Mouse (Mus musculus) cerebellum, postnatal 25 days (tissue): ENCODE measurements at regions not wholly inside any gene's neighbourhood (a gene's known extent, or its start where the extent isn't known, plus 50 kb on each side); places are given as distances from the start of the nearest gene placed in this dataset.

Experiments used
- DNase-seq, 2 experiments: peaks; one replicate each; pipeline ENCODE4 v3.0.0; 2021; ENCODE audit warnings: mixed read lengths in 2 of 2

DNA sequence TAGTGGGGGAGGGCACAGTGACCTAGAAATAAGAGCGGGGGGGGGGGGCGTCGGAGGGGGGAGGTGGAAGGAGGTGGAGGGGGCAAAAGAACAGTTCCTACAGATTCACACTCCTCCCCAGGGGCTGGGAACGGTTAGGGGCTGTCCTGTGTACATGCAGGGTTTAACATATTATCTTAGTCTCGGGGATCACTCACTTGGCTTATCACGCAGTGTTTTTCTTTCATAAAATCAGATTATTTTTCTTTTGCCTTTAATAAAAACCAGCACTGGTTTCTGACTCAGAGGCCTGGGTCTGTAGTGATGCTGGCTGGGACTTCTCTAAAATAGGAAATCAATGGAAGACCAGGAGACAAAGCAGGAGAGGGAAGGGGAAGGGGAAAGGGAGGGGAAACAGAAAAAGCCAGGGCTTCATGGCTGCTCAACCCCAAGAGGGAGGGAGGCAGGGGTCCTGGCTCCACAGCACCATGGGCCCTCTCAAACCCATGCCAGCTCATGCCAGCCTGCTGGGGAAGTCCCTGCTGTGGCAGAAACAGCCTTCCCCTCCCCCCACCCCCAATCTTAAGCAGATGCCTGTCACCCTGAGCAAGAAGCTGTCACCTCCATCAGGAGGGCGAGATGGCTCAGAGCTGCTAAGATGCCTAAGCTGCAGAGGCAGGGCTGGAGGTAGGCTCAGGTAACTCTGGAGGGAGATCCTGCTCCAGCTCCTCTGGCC, 108.3 kb upstream of the Syt13 start:
- no peak for DNase-seq

DNA sequence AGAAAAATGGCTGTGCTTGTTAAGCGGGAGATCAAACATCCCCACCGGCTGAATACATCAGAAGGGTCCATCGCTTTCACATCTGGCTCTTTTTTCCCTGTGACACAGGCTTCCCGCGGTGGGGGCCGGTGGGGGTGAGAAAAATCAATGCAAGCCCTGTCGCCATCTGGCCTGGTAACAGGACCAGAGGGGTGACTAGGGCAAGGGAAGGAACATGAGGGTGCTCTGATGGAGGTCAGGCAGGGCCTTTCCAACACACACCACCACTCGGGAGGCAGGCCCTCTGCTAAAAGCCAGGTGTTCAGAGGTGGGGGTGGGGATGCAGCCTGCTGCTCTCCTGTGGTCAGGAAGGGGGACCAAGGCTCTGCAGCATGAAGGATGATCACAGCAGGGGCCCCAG, 107.5 kb upstream of the Syt13 start:
- no peak for DNase-seq

DNA sequence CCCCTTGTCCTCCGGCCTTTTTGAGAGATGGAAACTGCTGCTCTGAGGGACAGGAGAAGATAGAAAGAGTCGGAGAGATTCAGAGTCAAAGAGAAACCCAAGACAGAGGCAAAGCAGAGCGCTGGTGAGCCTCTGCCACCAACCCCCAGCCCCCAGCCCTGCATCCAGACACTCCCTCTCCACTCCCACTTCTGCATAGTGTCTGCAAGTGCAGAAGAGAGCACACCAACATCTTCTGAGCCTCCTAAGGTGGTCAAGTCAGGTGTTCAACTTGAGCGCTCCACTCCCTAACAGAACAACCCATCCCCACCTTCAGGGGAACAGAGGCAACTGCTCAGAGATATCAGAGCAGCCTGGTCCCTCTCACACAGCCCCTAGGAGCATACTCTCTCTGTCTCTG, 106.8 kb upstream of the Syt13 start:
- no peak for DNase-seq

DNA sequence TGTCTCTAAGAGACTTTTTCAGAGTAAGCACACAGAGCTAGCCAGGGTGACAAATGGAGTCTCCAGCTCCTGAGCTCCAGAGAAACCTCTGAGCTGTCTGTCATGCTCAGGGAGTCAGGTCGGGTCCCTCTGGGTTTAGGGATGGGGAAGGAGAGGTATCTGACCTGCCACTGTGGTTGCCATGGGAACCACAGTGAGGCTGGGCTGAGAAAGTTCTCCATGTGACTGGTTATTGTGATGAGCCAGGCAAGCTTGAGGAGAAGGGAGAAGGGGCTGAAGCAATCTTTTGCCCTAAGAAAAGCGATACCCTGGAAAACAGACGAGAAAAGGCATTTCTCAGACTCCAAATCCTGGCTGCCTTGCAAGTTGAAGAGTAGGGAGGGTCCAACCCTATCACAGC, 105.7 kb upstream of the Syt13 start:
- no peak for DNase-seq

DNA sequence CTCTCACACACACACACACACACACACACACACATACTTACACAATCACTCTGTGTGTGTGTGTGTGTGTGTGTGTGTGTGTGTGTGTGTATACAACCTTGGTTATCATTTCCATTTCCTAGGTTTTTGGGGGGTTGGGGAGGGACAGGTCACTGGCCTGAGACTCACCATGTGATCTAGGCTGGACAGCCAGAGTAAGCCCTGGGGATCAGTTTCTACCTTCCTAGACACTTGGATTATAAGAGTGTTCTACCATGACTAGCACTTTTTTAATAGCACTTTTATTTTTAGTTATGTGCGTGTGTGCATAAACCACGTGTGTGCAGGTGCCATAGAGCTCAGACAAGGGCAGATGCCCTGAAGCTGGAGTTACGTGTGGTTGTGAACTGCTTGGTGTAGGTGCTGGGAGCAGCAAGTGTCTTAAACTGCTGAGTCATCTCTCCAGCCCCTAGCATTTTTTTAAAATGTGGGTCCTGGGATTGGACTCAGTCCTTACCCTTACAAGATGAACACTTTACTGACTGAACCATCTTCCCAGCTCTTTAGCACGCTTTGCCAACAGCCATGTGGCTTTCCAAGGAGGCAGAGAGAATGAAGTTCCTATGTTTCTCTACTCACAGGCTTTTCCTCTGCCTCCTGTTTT, 105.1 kb upstream of the Syt13 start:
- DNase-seq, result no peak

DNA sequence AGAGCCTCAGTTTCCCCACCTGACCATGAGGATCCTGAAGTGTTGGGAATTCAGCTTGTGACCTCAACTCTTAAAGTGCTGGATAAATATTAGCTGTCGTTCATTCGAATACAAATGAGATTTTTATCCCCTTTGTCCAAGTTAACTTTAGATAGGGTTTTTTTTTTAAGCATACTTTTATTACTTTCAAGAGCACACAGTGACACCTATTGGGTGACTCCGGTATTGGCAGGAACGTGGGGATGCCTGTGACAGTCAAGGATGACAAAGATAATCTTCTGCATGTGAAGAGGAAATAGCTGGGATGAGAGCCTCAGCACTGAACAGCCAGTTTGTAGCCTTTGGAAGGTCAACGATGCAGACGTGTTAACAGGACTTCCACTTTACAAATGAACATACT, 103.9 kb upstream of the Syt13 start:
- DNase-seq, result peak; percentile 52 to 75

DNA sequence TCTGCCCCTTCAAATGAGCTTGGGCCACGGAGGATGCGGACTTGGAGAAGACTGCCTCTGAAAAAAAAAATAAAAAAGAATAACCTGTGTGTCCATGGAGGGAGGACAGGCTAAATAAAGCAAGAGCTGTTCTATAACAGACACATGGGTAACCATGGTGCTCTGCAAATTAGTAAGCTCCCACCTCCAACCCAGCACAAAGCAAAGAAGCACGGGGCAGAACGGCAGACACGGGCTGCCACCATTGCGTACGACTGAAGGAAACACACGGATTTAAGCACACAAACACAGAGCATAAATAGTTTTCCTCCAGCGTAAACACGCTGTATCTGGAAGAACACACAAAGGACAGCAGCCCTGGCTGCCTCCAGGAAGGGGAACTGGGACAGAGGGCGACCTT, 101.9 kb upstream of the Syt13 start:
- DNase-seq, result no peak

DNA sequence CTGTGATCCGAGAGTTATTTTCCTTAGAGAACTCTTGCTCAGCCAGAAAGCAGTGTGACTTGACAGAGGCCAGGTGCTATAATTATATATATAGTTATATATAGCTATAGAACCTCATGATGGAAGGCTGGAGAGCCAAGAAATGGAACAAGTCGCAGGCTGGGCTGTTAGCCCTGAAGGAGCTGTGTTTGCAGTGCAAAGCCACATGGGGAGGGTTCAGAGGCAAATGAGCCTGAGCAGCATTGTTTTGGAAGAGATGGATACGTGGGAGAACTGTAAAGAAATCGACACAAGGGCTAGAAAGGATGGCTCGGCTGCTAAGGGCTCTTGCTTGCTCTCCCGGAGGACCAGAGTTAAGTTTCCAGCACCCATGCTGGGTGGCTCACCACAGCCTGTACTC, 95.3 kb upstream of the Syt13 start:
- no peak for DNase-seq

DNA sequence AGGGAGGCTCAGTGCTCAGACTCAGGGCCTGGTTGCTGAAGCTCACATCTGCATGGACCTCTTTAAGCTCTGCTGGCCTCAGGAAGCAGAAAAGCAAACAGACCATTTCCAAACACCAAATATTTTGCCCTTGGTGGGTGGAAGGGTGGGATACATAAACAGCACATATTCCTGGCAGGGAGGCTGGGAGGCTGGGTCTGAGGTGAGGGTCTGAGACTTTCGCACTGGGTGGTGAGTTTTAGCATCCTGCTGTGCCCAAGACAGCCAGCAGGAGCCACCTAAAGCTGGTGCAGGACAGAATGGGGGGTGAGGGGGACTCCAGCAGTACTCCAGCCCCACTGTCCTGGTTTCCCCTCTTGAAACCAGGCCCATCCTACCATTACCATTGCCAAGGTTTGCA, 90.6 kb upstream of the Syt13 start:
- no peak for DNase-seq

DNA sequence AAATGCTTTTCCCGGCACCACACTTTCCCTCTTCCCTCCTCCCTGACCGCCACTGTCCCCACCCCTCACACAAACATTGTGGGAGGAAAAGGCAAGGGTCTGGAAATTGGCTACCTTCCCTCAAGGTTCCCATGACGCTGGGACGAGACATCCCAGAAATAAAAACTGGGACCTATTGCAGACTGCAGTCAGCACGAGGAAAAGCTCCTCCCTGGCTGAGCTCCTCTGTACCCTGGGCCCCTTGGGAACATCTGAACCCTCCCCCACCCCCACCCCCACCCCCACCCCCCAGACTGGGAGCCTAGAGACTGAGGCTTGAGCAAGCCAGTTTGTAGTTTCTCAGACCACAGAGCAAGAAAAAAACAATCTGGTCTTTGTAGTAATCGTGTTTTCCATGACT, 89.5 kb upstream of the Syt13 start:
- DNase-seq, result no peak

DNA sequence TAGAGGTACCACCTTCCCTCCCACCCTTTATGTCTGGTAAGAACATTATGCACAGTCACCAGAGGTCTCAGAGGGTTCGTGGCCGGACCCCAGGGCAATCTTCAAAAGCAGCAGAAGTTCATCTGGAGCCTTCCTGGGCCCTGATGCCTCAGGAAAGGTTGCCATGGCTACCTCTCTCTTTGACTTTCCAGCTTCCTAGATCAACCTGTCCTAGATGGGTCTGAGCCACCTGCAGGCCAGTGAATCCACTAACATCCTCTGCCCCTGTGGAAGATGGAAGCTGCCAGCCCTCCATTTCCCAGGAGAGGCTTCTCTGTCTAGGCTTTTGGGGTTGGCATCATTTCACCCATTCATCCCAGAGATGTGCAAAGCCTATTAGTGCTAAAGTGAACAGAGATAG, 84.8 kb upstream of the Syt13 start:
- DNase-seq, result peak in 1 of 2 experiments; percentile 23

DNA sequence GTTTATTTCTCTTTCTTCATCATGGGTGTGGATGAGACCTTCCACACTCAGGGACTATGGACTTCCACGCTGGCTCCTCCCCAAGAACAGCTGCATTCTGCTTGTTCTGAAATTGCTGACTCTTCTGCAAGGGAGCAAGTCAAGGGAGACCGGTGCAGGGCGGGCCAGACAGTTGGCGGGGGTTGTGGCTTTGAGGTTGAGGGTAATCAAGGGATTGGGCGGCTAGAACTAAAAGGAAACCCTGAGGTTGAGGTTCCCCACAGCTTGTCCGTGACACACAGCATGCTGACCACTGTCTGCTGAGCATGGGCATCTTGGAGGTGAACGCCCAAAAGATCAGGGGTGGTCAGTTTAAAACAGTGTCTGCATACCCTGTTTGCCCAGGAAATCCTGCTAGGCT, 83.1 kb upstream of the Syt13 start:
- no peak for DNase-seq

DNA sequence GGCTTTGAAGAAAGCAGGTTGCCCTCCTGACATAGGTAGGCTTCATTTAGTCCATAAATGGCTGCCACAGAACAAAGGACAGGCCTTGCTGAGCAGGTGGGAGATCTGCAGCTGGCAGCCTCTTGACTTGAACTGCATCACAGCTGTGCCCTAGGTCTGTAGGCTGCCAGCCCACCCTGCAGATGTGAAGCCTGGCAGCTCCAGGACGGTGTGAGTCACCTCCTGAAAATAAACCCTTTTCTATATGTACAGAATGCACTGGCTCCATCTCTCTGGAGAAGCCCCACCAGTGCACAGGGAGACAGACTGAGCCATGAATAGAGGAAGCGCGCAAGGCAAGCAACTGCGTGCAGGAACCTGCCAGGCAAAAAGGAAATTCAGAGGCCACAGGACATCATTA, 78.7 kb upstream of the Syt13 start:
- no peak for DNase-seq

DNA sequence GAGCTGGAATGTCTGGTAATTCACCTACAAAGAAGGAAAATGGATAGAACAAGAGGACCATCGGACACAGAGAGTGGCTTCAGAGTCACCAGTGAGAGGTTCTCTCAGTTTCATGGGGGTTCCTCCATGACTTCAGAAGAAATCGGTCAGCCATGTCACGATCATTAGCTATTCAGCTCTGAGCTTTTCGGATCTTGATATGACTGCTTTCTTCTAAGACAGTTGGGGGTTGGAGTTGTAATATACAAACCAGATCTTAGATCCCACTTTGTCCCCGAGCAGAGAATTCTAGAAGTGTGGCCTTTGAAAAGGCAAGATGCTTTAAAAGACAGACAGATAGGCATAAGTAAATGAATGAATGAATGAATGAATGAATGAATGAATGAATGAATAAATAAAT, 76.9 kb upstream of the Syt13 start:
- no peak for DNase-seq

DNA sequence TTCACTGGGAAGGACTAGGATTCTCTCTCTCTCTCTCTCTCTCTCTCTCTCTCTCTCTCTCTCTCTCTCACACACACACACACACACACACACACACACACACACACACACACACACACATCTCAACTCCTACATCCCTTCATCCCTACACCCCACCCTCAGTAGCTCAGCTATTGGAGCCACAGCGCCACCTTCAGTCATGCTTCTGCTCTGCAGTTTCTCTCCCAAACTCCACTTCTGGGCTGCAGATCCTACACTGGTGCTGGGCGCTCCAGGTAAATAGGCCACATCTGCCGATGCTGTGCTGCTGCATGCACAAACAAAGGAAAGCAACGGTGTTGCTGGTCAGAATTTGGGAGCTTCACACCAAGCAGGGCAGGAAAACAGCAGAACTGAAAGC, 74.9 kb upstream of the Syt13 start:
- peak; percentile 68 to 75 for DNase-seq

DNA sequence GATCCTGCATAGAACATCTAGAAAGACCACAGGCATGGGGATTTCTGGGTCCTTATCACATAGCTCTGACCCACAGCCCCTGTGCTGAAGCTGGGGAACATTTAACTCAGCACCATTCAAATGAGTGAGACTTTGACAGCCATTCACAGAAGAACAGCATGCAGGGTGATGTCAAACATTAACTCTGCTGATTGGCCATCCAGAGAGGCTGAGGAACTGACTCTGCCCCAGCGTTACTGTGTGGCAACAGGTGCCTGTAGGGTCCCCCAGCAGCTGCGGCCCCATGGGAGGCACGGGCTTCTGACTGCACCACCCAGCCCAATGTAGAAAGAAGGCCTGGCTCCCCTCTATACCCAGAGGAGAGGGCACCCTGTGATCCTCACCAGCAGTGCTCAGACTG, 73.3 kb upstream of the Syt13 start:
- DNase-seq, result no peak

DNA sequence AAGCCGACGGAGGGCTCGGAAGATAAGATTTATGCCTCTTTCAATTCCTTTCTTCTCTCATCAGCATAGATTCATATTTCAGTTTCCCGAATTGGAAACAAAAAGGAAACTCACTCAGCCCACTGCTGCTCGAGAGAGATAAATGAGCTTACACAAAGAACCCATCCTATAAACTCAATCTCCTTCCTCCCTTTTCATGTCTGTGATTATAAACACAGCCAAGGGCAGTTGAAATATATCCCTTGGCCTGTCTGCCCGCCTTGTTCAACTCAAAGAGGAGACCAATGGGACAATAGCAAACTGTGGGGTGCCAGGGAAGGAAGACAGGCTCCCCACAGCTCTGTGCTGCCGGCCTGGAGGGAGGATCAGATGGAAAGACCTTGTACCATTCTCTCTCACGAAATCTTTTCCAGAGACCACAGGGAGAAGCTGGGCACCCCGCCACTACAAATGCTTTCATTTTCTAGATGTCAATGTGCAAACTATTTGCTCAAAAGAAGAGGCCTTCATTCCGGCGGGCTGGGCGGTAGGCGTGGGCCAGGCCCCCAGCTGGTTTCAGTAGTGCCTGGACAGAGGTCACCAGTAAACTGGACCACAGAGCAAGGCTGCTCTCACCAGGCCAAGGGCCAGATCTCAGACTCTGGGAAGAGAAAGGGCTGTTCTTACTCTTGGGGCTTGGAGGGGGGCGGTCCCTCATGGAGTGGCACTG, 69.7 kb upstream of the Syt13 start:
- DNase-seq, result peak; percentile 29 to 49

DNA sequence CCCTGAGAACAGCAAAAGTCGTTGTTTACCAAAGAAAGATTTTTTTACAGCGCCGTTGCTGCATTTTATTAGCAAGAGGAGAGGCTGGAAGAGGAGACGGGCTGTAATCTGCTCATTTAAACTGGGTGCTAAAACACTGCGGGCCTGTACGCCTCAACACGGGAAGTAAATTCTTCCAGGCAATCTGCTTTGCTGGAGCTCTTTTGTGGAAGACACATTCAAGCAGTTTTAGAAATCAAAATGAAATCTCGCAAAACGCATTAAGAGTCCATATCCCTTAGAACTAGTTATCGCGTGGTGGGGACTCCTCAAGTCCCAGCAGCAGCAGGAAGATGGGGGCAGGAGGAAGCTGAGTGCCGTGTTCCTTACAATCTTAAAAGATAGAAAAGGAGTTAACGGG, 65.9 kb upstream of the Syt13 start:
- DNase-seq, result no peak

DNA sequence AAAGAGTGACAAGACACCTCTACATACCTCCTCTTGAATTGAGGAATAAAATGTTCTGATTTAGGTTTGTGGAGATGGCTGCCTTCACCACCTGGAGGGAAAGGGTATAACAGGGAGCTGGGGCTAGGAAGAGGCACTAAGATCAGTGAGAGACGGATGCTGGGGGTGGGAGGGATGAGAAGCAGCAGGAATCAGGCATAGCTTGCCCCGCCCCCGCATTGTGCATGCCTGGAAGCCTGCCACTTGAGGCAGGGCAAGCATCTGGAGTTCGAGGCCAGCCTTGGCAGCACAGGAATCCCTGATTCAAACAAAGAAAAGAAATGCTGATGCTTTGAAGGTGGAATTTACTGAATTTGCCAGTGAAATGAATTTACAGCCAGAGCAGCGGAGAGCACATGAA, 63.6 kb upstream of the Syt13 start:
- DNase-seq, result no peak

DNA sequence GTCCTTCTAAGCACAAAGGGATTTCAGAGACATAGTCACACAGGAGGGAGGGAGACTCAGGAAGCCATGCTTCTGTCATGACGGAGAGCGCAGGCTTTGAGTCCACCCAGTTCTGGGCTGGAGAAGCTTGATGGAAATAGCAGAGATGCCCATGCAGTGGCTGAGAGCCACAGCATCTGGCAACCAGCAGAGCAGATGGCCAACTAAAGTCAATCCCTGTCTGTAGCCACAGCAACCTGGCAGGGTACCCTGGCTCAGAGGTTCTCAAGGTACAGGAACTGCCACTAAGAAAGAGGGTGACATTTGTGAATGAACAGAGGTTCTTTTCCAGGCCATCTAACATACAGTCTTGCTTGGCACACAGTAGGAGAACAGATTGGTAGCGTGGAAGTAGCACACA, 61.7 kb upstream of the Syt13 start:
- peak in 1 of 2 experiments; percentile 31 for DNase-seq

DNA sequence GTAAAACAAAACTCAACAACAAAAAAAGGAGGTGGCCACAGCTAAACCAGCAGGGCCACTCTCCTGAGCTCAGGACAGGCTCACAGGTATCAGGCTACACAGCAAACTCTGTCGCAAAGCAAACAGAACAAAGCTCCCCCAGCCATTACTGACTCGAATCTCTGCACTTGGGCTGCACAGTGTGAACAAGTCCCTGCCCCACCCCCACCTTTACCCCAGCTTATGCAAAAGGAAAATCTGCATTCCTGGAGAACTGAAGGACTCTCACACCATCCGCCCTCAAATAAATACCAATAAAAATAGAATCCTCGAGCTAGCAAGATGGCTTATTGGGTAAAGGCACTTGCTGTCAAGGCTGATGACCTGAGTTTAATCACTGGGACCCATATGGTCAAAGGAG, 60.6 kb upstream of the Syt13 start:
- DNase-seq, result no peak

DNA sequence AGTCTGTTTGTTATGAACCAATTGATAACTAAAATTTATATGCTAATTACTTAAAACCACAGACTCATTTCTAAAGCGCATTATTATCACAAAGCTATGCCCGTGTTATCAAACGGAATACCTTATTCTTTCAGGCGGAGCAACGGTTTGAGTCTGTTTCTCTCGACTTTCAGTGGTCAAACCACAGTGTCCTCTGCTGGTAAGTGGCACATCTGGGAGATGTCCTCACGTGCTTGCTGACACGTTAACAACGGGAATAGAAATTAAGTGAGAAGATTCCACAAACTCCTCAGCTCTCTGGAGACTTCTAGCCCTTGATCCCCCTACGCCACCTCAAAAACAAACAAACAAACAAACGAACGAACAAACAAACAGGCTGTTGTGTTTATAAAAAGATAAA, 58.9 kb upstream of the Syt13 start:
- no peak for DNase-seq

DNA sequence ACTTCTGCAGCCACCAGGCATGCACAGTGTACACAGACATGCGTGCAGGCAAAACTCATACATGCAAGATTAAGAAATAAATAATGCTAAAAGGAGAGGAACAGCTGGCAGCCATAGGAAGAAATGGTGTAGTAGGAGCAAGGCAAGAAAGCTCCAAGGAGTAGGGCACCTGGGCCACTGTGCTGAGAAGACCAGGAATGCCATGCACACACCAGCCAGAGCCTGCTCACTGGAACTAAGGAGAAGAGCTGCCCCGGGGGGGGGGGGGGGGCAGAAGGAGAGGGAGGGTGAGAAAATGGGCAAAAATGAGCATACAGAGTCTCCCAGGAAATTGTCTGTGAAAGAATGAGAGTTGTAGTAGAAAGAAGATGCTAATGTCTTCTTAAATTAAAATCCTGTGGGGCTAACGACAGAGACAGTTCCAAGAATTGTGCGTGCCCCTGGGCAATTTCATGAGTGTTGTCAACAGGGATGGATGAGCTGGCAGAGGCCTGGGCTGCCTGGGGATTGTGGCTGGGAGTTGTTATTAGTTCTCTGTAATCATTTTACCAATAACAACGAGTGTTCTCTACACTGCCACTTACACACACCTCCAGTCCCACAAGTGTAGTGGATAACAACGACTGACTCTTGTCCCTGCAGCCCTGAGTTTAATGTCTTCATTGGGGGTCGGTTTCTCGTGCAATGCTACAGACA, 54.2 kb upstream of the Syt13 start:
- no peak for DNase-seq
